Mouse (Mus musculus) hindbrain, embryonic 13.5 days (tissue): ENCODE results near the gene Rtl8c. TPM values are rescaled to one million over a fixed set of nuclear protein-coding genes. Genes with fewer than 3 reads are reported as not detected.
A peak's percentile ranks its signal among the peaks of the same experiment; 100 is the strongest.
"Not testable (repeated sequence)": the region's sequence is repeated elsewhere in the genome, so short reads cannot be mapped to it uniquely, and the experiment has no call there.

Source experiments
- ATAC-seq: fragments of 200-750 bp; cut with Nextera tagmentation; 2 replicates; pipeline ENCODE4 v1.8.0; 2017; ENCODE audit warnings: moderate TSS enrichment; ENCODE audit not compliant: low FRiP score
- H3K27ac ChIP-seq: fragments of 300-500 bp; sonication (generic); 2 replicates; pipeline ENCODE4 v1.5.1; 2015; ENCODE audit warnings: inconsistent platforms, mild to moderate bottlenecking, moderate library complexity
- H3K27me3 ChIP-seq: fragments of 300-500 bp; sonication (generic); 2 replicates; pipeline ENCODE4 v1.6.1; 2015; ENCODE audit warnings: mild to moderate bottlenecking, inconsistent platforms
- H3K36me3 ChIP-seq: fragments of 300-500 bp; sonication (generic); 2 replicates; pipeline ENCODE4 v1.6.1; 2015; ENCODE audit warnings: mild to moderate bottlenecking, inconsistent platforms
- H3K4me1 ChIP-seq: fragments of 300-500 bp; sonication (generic); replicated peaks from 2 replicates; pipeline ENCODE4 v1.6.1; 2015; ENCODE audit warnings: inconsistent platforms
- H3K4me2 ChIP-seq: fragments of 300-500 bp; sonication (generic); 2 replicates; pipeline ENCODE4 v1.6.1; 2015; ENCODE audit warnings: inconsistent platforms, mild to moderate bottlenecking, moderate library complexity
- H3K4me3 ChIP-seq: fragments of 300-500 bp; sonication (generic); 2 replicates; pipeline ENCODE4 v1.5.1; 2015; ENCODE audit warnings: mild to moderate bottlenecking, inconsistent platforms
- H3K9ac ChIP-seq: fragments of 300-500 bp; sonication (generic); 2 replicates; pipeline ENCODE4 v1.6.1; 2015; ENCODE audit warnings: mild to moderate bottlenecking, inconsistent platforms
- H3K9me3 ChIP-seq: fragments of 300-500 bp; sonication (generic); 2 replicates; pipeline ENCODE4 v1.6.1; 2016; ENCODE audit warnings: inconsistent platforms
- WGBS: fragments of 180-500 bp; shearing (Covaris S2); methylation state at CpG from one replicate; pipeline ENCODE4 v1.1.7; 2015; 5-methylcytosine and 5-hydroxymethylcytosine counted together
- polyA plus RNA-seq: library from polyadenylated mRNA; unstranded; fragments of >200 nt; fragmentation: Nextera tagmentation; extraction: Ambion mirVana; gene quantifications from 2 replicates; pipeline ENCODE4 v1.2.1, GENCODE M21; 2015

Gene Rtl8c
- polyA plus RNA-seq, 1 experiment from 2014 or later = 213 TPM

- not testable (repeated sequence) for H3K36me3 ChIP-seq, H3K27ac ChIP-seq, H3K4me1 ChIP-seq, H3K9me3 ChIP-seq, H3K27me3 ChIP-seq
- Histone ChIP-seq H3K4me3 (peak within 1 kb of the TSS; percentile 36), H3K9ac (0 out of 2 replicates have a peak within 1 kb of the TSS, but pooled peaks have one; percentile 43), H3K4me2 (peak within 1 kb of the TSS; percentile 50)
- 17% methylated on average over 12 of the region's 50 CpGs for WGBS
- peak; percentile 95 for ATAC-seq
Observed at GRCm38 (mm10) chrX:53642980-53643961, 35.4 kb downstream of the Rtl8c start, which contains the start of gene Rtl8a. Gene Rtl8a, minus strand, starts transcription at chrX:53643682.

GRCm38 (mm10) chrX:53645885-53646284 lies 38.1 kb downstream of the Rtl8c start:
- H3K27ac ChIP-seq = no peak overlapping the region

GRCm38 (mm10) chrX:53652917-53653316 lies 45.1 kb downstream of the Rtl8c start:
- not testable (repeated sequence) for H3K36me3 ChIP-seq, H3K4me1 ChIP-seq, ATAC-seq, H3K27me3 ChIP-seq, H3K27ac ChIP-seq, H3K4me3 ChIP-seq, H3K9ac ChIP-seq, H3K9me3 ChIP-seq, H3K4me2 ChIP-seq
- WGBS = 60% methylated on average over 4 of the region's 4 CpGs

More at GRCm38 (mm10) chrX:53645885-53646284, 38.1 kb downstream of the Rtl8c start:
- no peak overlapping the region for H3K9ac ChIP-seq
- no peak overlapping the region for H3K4me2 ChIP-seq
- H3K4me3 ChIP-seq = no peak overlapping the region
- no peak for ATAC-seq
- H3K27me3 ChIP-seq = no peaks in the 10 kb centered on the region
- H3K36me3 ChIP-seq = no peaks in the 10 kb centered on the region
- H3K9me3 ChIP-seq = no peaks in the 10 kb centered on the region
- WGBS = 81% methylated on average over 6 of the region's 6 CpGs
- 0 out of 2 replicates have a peak, but pooled peaks cover 2% of the 10 kb centered on the region for H3K4me1 ChIP-seq

Other genes with a start within 250 kb of the Rtl8c start
- 57.7 and 60.0 TPM in 2 replicates for gene Mospd1, start 237.5 kb upstream of the Rtl8c start, polyA plus RNA-seq
- gene Etd, start 173.1 kb upstream of the Rtl8c start, polyA plus RNA-seq = not detected in 2 replicates
- 0.65 TPM in 1 of 2 replicates, not detected in the other for gene Gm14597, start 947 bp downstream of the Rtl8c start, polyA plus RNA-seq
- gene Rtl8a, start 35.6 kb downstream of the Rtl8c start, polyA plus RNA-seq = 204 and 211 TPM in 2 replicates
- 154 and 172 TPM in 2 replicates for gene Rtl8b, start 62.4 kb downstream of the Rtl8c start, polyA plus RNA-seq
- 0.13 and 0.23 TPM in 2 replicates for gene 4930502E18Rik, start 116.8 kb downstream of the Rtl8c start, polyA plus RNA-seq
- gene 1700013H16Rik, start 149.8 kb downstream of the Rtl8c start, polyA plus RNA-seq = not detected in 2 replicates
- gene Zfp36l3, start 168.4 kb downstream of the Rtl8c start, polyA plus RNA-seq = not detected in 2 replicates
- gene Xlr, start 189.7 kb downstream of the Rtl8c start, polyA plus RNA-seq = 2.4 and 2.5 TPM in 2 replicates